ENCODE assay signal across 21 mouse cellular contexts in genomic region chr3:36075466-36075865, GRCm38 (mm10). TPM values are rescaled to one million over a fixed set of nuclear protein-coding genes. Genes with fewer than 3 reads are reported as not detected.
"Had no signal": no experiment of that assay in that cellular context is flagged by ENCODE, and none has a peak within 500 bp of the region (broad histone marks: within the 10 kb centered on the region; RNA-seq: fewer than 3 reads in every experiment).

No protein-coding gene starts in this region.

- H3K9ac ChIP-seq: lung, embryonic 15.5 days; midbrain, embryonic 13.5 days; midbrain, embryonic 15.5 days; neural tube, embryonic 12.5 days; stomach, embryonic 15.5 days had no signal

- H3K4me3 ChIP-seq: lung, embryonic 15.5 days; megakaryocyte, embryonic 14.5 days; midbrain, embryonic 13.5 days; midbrain, embryonic 15.5 days; neural tube, embryonic 12.5 days; stomach, embryonic 15.5 days had no signal

- H3K9me3 ChIP-seq: lung, embryonic 15.5 days; megakaryocyte, embryonic 14.5 days; midbrain, embryonic 13.5 days; midbrain, embryonic 15.5 days; neural tube, embryonic 12.5 days; stomach, embryonic 15.5 days had no signal

- H3K4me2 ChIP-seq: lung, embryonic 15.5 days; midbrain, embryonic 11.5 days; midbrain, embryonic 13.5 days; midbrain, embryonic 15.5 days; neural tube, embryonic 12.5 days; stomach, embryonic 15.5 days had no signal

- H3K27ac ChIP-seq: lung, embryonic 15.5 days; macrophage; midbrain, embryonic 13.5 days; midbrain, embryonic 15.5 days; neural tube, embryonic 12.5 days; stomach, embryonic 15.5 days had no signal

- ATAC-seq: lung, postnatal 0 days; midbrain, embryonic 13.5 days; midbrain, embryonic 15.5 days had no signal

- H3K27me3 ChIP-seq: lung, embryonic 15.5 days; megakaryocyte, embryonic 14.5 days; midbrain, embryonic 13.5 days; midbrain, embryonic 15.5 days; neural tube, embryonic 12.5 days; stomach, embryonic 15.5 days had no signal

- DNase-seq: lung, adult 2 months; lung, postnatal 14 days; lung, postnatal 36 days; right cerebral cortex, postnatal 14 days; thymus, adult 18-20 months; thymus, postnatal 14 days; thymus, postnatal 36 days had no signal

- H3K4me1 ChIP-seq: lung, embryonic 15.5 days; midbrain, embryonic 13.5 days; midbrain, embryonic 15.5 days; neural tube, embryonic 12.5 days; stomach, embryonic 15.5 days had no signal

RNA-seq across cellular contexts. Expression of gene Ccdc144b, which starts 22.1 kb away (rescaled TPM):
- total RNA-seq: megakaryocyte progenitor cell, adult 5-6 weeks; midbrain, postnatal 0 days; monocyte, adult 5-6 weeks had no signal
- polyA plus RNA-seq: lung, adult 2 months; lung, embryonic 15.5 days; lung, postnatal 0 days; macrophage; midbrain, embryonic 11.5 days; midbrain, embryonic 13.5 days; midbrain, embryonic 15.5 days; neural tube, embryonic 12.5 days; neural tube, embryonic 14.5 days; spleen, adult 2 months; stomach, embryonic 15.5 days had no signal
